Mouse (Mus musculus) forebrain, embryonic 14.5 days (tissue): Measurements from ENCODE around the gene Methig1. TPM values are rescaled to one million over a fixed set of nuclear protein-coding genes. Genes with fewer than 3 reads are reported as not detected.
"Not testable (repeated sequence)": the region's sequence is repeated elsewhere in the genome, so short reads cannot be mapped to it uniquely, and the experiment has no call there.

Experiments
- ATAC-seq: fragments of 200-750 bp; cut with Nextera tagmentation; 2 replicates; pipeline ENCODE4 v1.8.0; 2017; ENCODE audit warnings: mild to moderate bottlenecking, moderate library complexity
- DNase-seq: peaks from one replicate; pipeline ENCODE4 v3.0.0-alpha.2; 2015; ENCODE audit warnings: low spot score
- H3K27ac ChIP-seq: fragments of 300-500 bp; sonication (generic); 2 replicates; pipeline ENCODE4 v1.5.1; 2014; ENCODE audit warnings: low read depth, mild to moderate bottlenecking, control low read depth, low read length, moderate library complexity
- H3K27me3 ChIP-seq: fragments of 300-500 bp; sonication (generic); replicated peaks from 2 replicates; pipeline ENCODE4 v1.6.1; 2014; ENCODE audit warnings: low read length, control low read depth, mixed read lengths; ENCODE audit not compliant: control insufficient read depth, insufficient read depth
- H3K36me3 ChIP-seq: fragments of 300-500 bp; sonication (generic); 2 replicates; pipeline ENCODE4 v1.6.1; 2014; ENCODE audit warnings: low read length, control low read depth; ENCODE audit not compliant: control insufficient read depth, insufficient read depth
- H3K4me1 ChIP-seq: fragments of 300-500 bp; sonication (generic); 2 replicates; pipeline ENCODE4 v1.6.1; 2014; ENCODE audit warnings: antibody characterized with exemption, low read length, control low read depth; ENCODE audit not compliant: control insufficient read depth, insufficient read depth
- H3K4me2 ChIP-seq: fragments of 300-500 bp; sonication (generic); 2 replicates; pipeline ENCODE4 v1.6.1; 2014; ENCODE audit warnings: mild to moderate bottlenecking, control low read depth, low read length
- H3K4me3 ChIP-seq: fragments of 300-500 bp; sonication (generic); 2 replicates; pipeline ENCODE4 v1.5.1; 2014; ENCODE audit warnings: low read depth, low read length, control low read depth
- H3K9ac ChIP-seq: fragments of 300-500 bp; sonication (generic); 2 replicates; pipeline ENCODE4 v1.6.1; 2014; ENCODE audit warnings: mild to moderate bottlenecking, low read length, control low read depth, moderate library complexity
- H3K9me3 ChIP-seq: fragments of 300-500 bp; sonication (generic); replicated peaks from 2 replicates; pipeline ENCODE4 v1.6.1; 2016; ENCODE audit warnings: low read length, control low read depth, mixed read lengths; ENCODE audit not compliant: control insufficient read depth
- WGBS: fragments of 180-500 bp; shearing (Covaris S2); extraction: QIAGEN DNeasy Blood & Tissue Kit; methylation state at CpG from one replicate; pipeline ENCODE4 v1.1.7; 2014; 5-methylcytosine and 5-hydroxymethylcytosine counted together
- polyA plus RNA-seq: library from polyadenylated mRNA; unstranded; fragments of >200 nt; fragmentation: Nextera tagmentation; extraction: Ambion mirVana; gene quantifications from 2 replicates; pipeline ENCODE4 v1.2.1, GENCODE M21; 2014

The Methig1 gene
- polyA plus RNA-seq, 1 experiment from 2014 or later, result not detected

GRCm38 (mm10) chr15:100414942-100415341, 62.0 kb downstream of the Methig1 start:
- no peaks in the 10 kb centered on the region for H3K27me3 ChIP-seq
- WGBS, result 93% methylated on average over 13 of the region's 13 CpGs
- no peak overlapping the region for H3K27ac ChIP-seq
- no peaks in the 10 kb centered on the region for H3K9me3 ChIP-seq
- no peak overlapping the region for H3K9ac ChIP-seq
- no peak for ATAC-seq
- no peak for DNase-seq
- H3K4me1 ChIP-seq, result no peaks in the 10 kb centered on the region
- H3K36me3 ChIP-seq, result peaks cover 18% of the 10 kb centered on the region
- no peak overlapping the region for H3K4me3 ChIP-seq
- no peak overlapping the region for H3K4me2 ChIP-seq

- Histone ChIP-seq H3K9me3 (no peaks in the 10 kb centered on the region), H3K9ac (no peak overlapping the region), H3K4me1 (no peaks in the 10 kb centered on the region), H3K36me3 (peaks cover 10% of the 10 kb centered on the region; the same call in 1 of the 2 replicates), H3K27ac (no peak overlapping the region), H3K4me3 (no peak overlapping the region), H3K27me3 (no peaks in the 10 kb centered on the region), H3K4me2 (no peak overlapping the region)
- DNase-seq (no peak), ATAC-seq (no peak)
- 85% methylated on average over 8 of the region's 8 CpGs for WGBS
These were observed 62.7 kb downstream of the Methig1 start for GRCm38 (mm10) chr15:100415684-100416083.

GRCm38 (mm10) chr15:100417854-100418450, 65.0 kb downstream of the Methig1 start:
- no peak for ATAC-seq
- no peak overlapping the region for H3K9ac ChIP-seq
- WGBS, result 86% methylated on average over 9 of the region's 9 CpGs

GRCm38 (mm10) chr15:100419311-100419710, 66.4 kb downstream of the Methig1 start:
- Histone ChIP-seq H3K27me3 (peaks cover 10% of the 10 kb centered on the region), H3K9ac (0 out of 2 replicates have a peak overlapping the region, but pooled peaks have one; percentile 21), H3K27ac (no peak overlapping the region), H3K4me1 (peaks cover 12% of the 10 kb centered on the region), H3K4me3 (no peak overlapping the region), H3K9me3 (no peaks in the 10 kb centered on the region), H3K4me2 (no peak overlapping the region), H3K36me3 (no peaks in the 10 kb centered on the region)
- 79% methylated on average over 8 of the region's 8 CpGs for whole genome bisulfite sequencing
- DNase-seq, result no peak
- ATAC-seq, result no peak

More at GRCm38 (mm10) chr15:100417854-100418450, 65.0 kb downstream of the Methig1 start:
- DNase-seq, result no peak
- H3K4me3 ChIP-seq, result no peak overlapping the region
- no peaks in the 10 kb centered on the region for H3K27me3 ChIP-seq
- H3K9me3 ChIP-seq, result no peaks in the 10 kb centered on the region
- H3K36me3 ChIP-seq, result no peaks in the 10 kb centered on the region
- no peak overlapping the region for H3K27ac ChIP-seq
- no peak overlapping the region for H3K4me2 ChIP-seq
- peaks cover 6% of the 10 kb centered on the region; the same call in 1 of the 2 replicates for H3K4me1 ChIP-seq

GRCm38 (mm10) chr15:100419901-100420745, 67.2 kb downstream of the Methig1 start:
- H3K27ac ChIP-seq, result no peak overlapping the region
- ATAC-seq, result no peak
- WGBS, result 68% methylated on average over 9 of the region's 9 CpGs

GRCm38 (mm10) chr15:100421059-100421757, 68.3 kb downstream of the Methig1 start:
- DNase-seq, result no peak
- WGBS, result 48% methylated on average over 8 of the region's 8 CpGs
- H3K4me2 ChIP-seq, result peak overlapping the region; percentile 69
- ATAC-seq, result no peak
- H3K4me3 ChIP-seq, result peak overlapping the region; percentile 93; the same call in 1 of the 2 replicates
- H3K9me3 ChIP-seq, result no peaks in the 10 kb centered on the region
- H3K27ac ChIP-seq, result no peak overlapping the region
- H3K4me1 ChIP-seq, result peaks cover 12% of the 10 kb centered on the region
- H3K9ac ChIP-seq, result peak overlapping the region; percentile 17; the same call in 1 of the 2 replicates
- H3K36me3 ChIP-seq, result no peaks in the 10 kb centered on the region
- peaks cover 23% of the 10 kb centered on the region for H3K27me3 ChIP-seq

More at GRCm38 (mm10) chr15:100419901-100420745, 67.2 kb downstream of the Methig1 start:
- no peak for DNase-seq
- H3K9ac ChIP-seq, result no peak overlapping the region; the same call in 1 of the 2 replicates
- H3K9me3 ChIP-seq, result no peaks in the 10 kb centered on the region
- H3K4me2 ChIP-seq, result no peak overlapping the region
- H3K4me1 ChIP-seq, result peaks cover 12% of the 10 kb centered on the region
- H3K4me3 ChIP-seq, result no peak overlapping the region
- H3K27me3 ChIP-seq, result peaks cover 18% of the 10 kb centered on the region
- H3K36me3 ChIP-seq, result no peaks in the 10 kb centered on the region

GRCm38 (mm10) chr15:100421758-100422197, 68.8 kb downstream of the Methig1 start, which contains the start of gene Gm5475:
TSS of gene Gm5475 (plus strand) at chr15:100422147.
- Histone ChIP-seq H3K4me3 (peak within 1 kb of the TSS; percentile 93), H3K4me2 (peak within 1 kb of the TSS; percentile 69), H3K27me3 (peaks cover 23% of the 10 kb centered on the region), H3K9ac (peak within 1 kb of the TSS; percentile 85), H3K4me1 (peaks cover 12% of the 10 kb centered on the region)
- not testable (repeated sequence) for H3K27ac ChIP-seq, H3K36me3 ChIP-seq, H3K9me3 ChIP-seq, DNase-seq, ATAC-seq
- 20% methylated on average over 3 of the region's 3 CpGs for WGBS

- ATAC-seq (peak; percentile 73), DNase-seq (peak; percentile 33)
- H3K4me3 ChIP-seq, result peak overlapping the region; percentile 93
- under 1% methylated on average over 33 of the region's 44 CpGs for WGBS
- H3K4me2 ChIP-seq, result peak overlapping the region; percentile 69
- H3K27me3 ChIP-seq, result peaks cover 23% of the 10 kb centered on the region
- H3K4me1 ChIP-seq, result peaks cover 12% of the 10 kb centered on the region
- H3K9me3 ChIP-seq, result no peaks in the 10 kb centered on the region
- H3K9ac ChIP-seq, result peak overlapping the region; percentile 85
- no peaks in the 10 kb centered on the region for H3K36me3 ChIP-seq
- no peak overlapping the region for H3K27ac ChIP-seq
These were observed 69.5 kb downstream of the Methig1 start for GRCm38 (mm10) chr15:100422476-100422875.
